Mouse (Mus musculus) forebrain, embryonic 15.5 days (tissue): ENCODE results near the gene Cobl. TPM values are rescaled to one million over a fixed set of nuclear protein-coding genes. Genes with fewer than 3 reads are reported as not detected.

Experiments used
- ATAC-seq: fragments of 200-750 bp; cut with Nextera tagmentation; replicated peaks from 2 replicates; pipeline ENCODE4 v1.8.0; 2017; ENCODE audit warnings: mild to moderate bottlenecking, moderate TSS enrichment, moderate library complexity
- H3K27ac ChIP-seq: fragments of 300-500 bp; sonication (generic); replicated peaks from 2 replicates; pipeline ENCODE4 v1.5.1; 2015; ENCODE audit warnings: mild to moderate bottlenecking, inconsistent platforms
- H3K27me3 ChIP-seq: fragments of 300-500 bp; sonication (generic); 2 replicates; pipeline ENCODE4 v1.6.1; 2015; ENCODE audit warnings: inconsistent platforms
- H3K36me3 ChIP-seq: fragments of 300-500 bp; sonication (generic); 2 replicates; pipeline ENCODE4 v1.6.1; 2015; ENCODE audit warnings: mild to moderate bottlenecking, inconsistent platforms
- H3K4me1 ChIP-seq: fragments of 300-500 bp; sonication (generic); 2 replicates; pipeline ENCODE4 v1.6.1; 2015; ENCODE audit warnings: inconsistent platforms
- H3K4me2 ChIP-seq: fragments of 300-500 bp; sonication (generic); replicated peaks from 2 replicates; pipeline ENCODE4 v1.6.1; 2015; ENCODE audit warnings: mild to moderate bottlenecking, inconsistent platforms
- H3K4me3 ChIP-seq: fragments of 300-500 bp; sonication (generic); 2 replicates; pipeline ENCODE4 v1.5.1; 2015; ENCODE audit warnings: mild to moderate bottlenecking, inconsistent platforms
- H3K9ac ChIP-seq: fragments of 300-500 bp; sonication (generic); replicated peaks from 2 replicates; pipeline ENCODE4 v1.6.1; 2015; ENCODE audit warnings: mild to moderate bottlenecking, inconsistent platforms
- H3K9me3 ChIP-seq: fragments of 300-500 bp; sonication (generic); 2 replicates; pipeline ENCODE4 v1.6.1; 2016; ENCODE audit warnings: inconsistent platforms
- WGBS: fragments of 180-500 bp; shearing (Covaris S2); methylation state at CpG from one replicate; pipeline ENCODE4 v1.1.7; 2015; ENCODE audit warnings: mixed read lengths; 5-methylcytosine and 5-hydroxymethylcytosine counted together
- polyA plus RNA-seq: library from polyadenylated mRNA; unstranded; fragments of >200 nt; fragmentation: Nextera tagmentation; extraction: Ambion mirVana; gene quantifications from 2 replicates; pipeline ENCODE4 v1.2.1, GENCODE M21; 2015

Cobl gene
- polyA plus RNA-seq, 1 experiment from 2014 or later: 6.6 TPM

DNA sequence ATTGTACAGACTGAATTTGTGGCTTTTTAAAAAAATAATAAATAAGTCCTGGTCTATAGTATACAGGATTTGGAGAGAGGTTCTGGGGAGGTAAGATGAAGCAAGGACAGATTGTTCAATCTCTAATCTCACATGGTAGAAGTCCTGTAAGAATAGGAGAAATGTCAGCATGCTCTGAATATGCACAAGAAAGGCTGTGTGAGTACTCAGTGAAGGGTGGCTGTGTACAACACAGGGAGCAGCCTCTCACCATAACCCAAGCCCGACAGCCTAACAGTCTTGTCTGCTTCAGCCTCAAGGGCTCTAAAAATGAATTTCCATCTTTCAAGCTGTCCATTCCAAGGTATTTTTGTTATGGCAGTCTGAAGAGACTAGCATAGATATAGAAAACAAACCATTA, 3.1 kb upstream of the Cobl start:
- Histone ChIP-seq H3K36me3 (no peaks in the 10 kb centered on the region), H3K4me3 (no peak overlapping the region), H3K27ac (no peak overlapping the region), H3K27me3 (peaks cover 14% of the 10 kb centered on the region), H3K4me1 (peaks cover 8% of the 10 kb centered on the region; the same call in 1 of the 2 replicates), H3K9me3 (no peaks in the 10 kb centered on the region), H3K4me2 (no peak overlapping the region), H3K9ac (no peak overlapping the region)
- ATAC-seq: no peak
- 80% methylated on average over 1 of the region's 1 CpGs for WGBS

DNA sequence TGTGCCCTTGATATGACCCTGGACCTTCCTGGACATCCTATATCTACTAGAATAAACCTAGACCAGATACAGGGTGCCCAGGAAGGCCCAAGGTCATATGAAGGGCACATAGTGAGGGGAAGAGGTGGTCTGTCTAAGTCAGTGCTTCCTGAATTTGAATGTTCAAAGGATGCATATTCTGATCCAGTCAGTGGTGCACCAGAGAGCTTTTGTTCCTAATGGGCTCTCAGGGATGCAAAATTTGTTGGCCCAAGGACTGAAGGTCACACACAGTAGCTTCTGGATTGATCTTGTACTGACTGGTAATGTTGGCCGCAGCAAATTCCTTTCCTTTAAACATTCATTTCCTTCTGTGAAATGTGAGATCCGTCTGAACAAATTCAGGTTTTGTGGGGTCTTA, 2.5 kb upstream of the Cobl start:
- H3K9ac ChIP-seq: no peak overlapping the region
- H3K27ac ChIP-seq: no peak overlapping the region
- peaks cover 8% of the 10 kb centered on the region; the same call in 1 of the 2 replicates for H3K4me1 ChIP-seq
- no peak overlapping the region for H3K4me2 ChIP-seq
- no peaks in the 10 kb centered on the region for H3K36me3 ChIP-seq
- WGBS: 90% methylated on average over 2 of the region's 2 CpGs
- H3K27me3 ChIP-seq: peaks cover 14% of the 10 kb centered on the region
- H3K4me3 ChIP-seq: no peak overlapping the region
- ATAC-seq: no peak
- no peaks in the 10 kb centered on the region for H3K9me3 ChIP-seq

DNA sequence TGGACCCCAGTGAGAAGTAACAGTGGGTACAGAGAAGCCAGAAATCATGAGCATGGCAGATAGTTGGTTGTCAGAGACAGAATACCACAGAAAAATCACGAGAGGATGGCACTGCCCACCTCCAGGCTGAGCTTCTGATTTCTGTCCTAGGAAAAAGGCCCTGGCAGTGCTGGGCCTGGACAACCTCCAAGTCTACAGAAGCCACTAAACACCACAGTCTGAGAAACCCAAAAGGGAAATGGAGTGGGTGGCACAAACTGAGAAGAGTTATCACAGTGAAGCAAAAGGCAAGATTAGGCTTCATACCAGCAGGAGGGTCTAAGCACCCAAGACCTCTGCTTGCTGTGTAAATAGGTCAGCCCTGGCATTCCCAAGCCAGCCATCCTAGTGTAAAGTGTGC, 1.8 kb upstream of the Cobl start:
- H3K4me1 ChIP-seq: peaks cover 8% of the 10 kb centered on the region; the same call in 1 of the 2 replicates
- 80% methylated on average over 1 of the region's 1 CpGs for WGBS
- no peak overlapping the region for H3K4me3 ChIP-seq
- H3K9ac ChIP-seq: no peak overlapping the region
- no peaks in the 10 kb centered on the region for H3K36me3 ChIP-seq
- ATAC-seq: no peak
- H3K9me3 ChIP-seq: no peaks in the 10 kb centered on the region
- no peak overlapping the region for H3K4me2 ChIP-seq
- H3K27ac ChIP-seq: no peak overlapping the region
- H3K27me3 ChIP-seq: peaks cover 14% of the 10 kb centered on the region

DNA sequence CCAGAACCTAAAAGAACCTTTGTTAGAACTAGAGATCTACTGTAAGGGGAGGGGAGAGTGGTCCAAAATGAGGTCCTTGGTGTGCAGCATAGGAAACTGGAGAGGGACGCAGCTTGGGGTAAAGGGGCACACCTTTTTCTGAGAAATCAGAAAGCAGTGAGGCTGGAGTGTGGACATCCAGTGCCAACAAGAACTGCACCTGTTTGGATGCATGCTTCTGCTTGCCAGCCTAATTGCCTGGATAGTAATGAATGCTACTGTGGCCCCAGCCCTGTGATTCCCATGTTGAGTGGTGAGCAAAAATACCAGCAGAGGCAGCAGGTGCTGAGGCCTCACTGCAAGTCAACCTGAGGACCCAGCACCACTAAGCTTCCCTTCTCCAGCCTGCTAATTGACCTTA, 469 bp upstream of the Cobl start:
- no peaks in the 10 kb centered on the region for H3K36me3 ChIP-seq
- H3K4me3 ChIP-seq: peak overlapping the region; percentile 62
- H3K27me3 ChIP-seq: peaks cover 14% of the 10 kb centered on the region
- peak overlapping the region; percentile 58 for H3K9ac ChIP-seq
- 62% methylated on average over 1 of the region's 1 CpGs for WGBS
- ATAC-seq: no peak; the same call in 1 of the 2 replicates
- H3K27ac ChIP-seq: no peak overlapping the region
- H3K4me2 ChIP-seq: peak overlapping the region; percentile 90
- H3K9me3 ChIP-seq: no peaks in the 10 kb centered on the region
- peaks cover 8% of the 10 kb centered on the region; the same call in 1 of the 2 replicates for H3K4me1 ChIP-seq

GRCm38 (mm10) chr11:12463615-12464170, 1.1 kb downstream of the Cobl start:
- no peak for ATAC-seq
- 69% methylated on average over 13 of the region's 13 CpGs for WGBS
- Histone ChIP-seq H3K27me3 (peaks cover 14% of the 10 kb centered on the region), H3K4me2 (peak overlapping the region; percentile 90), H3K27ac (no peak overlapping the region), H3K9ac (no peak overlapping the region), H3K9me3 (no peaks in the 10 kb centered on the region), H3K4me1 (peaks cover 12% of the 10 kb centered on the region; the same call in 1 of the 2 replicates), H3K4me3 (peak overlapping the region; percentile 62), H3K36me3 (no peaks in the 10 kb centered on the region)

DNA sequence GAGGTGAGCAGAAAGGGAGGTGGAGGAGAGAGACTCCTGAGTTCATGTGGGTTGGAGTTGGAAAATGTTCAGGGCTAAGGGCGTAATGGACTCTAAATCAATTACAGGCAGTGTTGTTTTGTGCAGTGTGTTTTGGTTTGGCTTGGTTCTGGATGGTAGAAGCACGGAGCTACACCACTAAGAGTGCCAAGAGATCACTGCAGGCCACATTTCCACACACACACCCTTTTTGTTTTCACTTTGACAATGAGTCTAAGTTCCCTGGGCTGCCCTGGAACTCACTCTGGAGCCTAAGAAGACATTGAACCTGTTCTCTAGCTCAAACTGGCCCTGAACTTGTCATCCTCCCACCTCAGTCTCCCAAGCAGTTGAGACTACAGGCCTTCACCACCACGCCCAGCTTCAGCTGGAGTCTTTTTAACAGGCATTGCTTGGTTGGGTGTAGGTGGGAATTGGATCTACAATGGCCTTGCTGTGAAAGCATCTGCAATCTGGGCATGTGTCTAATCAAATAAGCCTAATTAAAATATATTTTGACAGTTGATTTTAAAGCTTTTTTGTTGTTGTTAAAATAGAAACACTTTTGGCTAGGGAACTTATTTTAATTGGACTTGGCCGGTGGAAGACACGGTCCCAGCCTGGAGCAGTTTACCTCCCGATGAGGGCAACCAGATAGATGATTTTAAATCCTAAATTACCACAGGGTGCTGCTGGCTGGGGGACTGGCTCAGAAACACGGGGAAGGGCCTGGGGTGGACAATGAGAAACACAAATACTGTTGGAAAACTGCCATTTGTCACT, 4.8 kb downstream of the Cobl start:
- Histone ChIP-seq H3K4me2 (no peak overlapping the region), H3K36me3 (no peaks in the 10 kb centered on the region), H3K9me3 (no peaks in the 10 kb centered on the region), H3K27ac (no peak overlapping the region), H3K27me3 (peaks cover 14% of the 10 kb centered on the region; the same call in 1 of the 2 replicates), H3K4me1 (peaks cover 11% of the 10 kb centered on the region; the same call in 1 of the 2 replicates), H3K9ac (no peak overlapping the region), H3K4me3 (no peak overlapping the region)
- ATAC-seq: peak; percentile 64
- 30% methylated on average over 7 of the region's 7 CpGs for WGBS

DNA sequence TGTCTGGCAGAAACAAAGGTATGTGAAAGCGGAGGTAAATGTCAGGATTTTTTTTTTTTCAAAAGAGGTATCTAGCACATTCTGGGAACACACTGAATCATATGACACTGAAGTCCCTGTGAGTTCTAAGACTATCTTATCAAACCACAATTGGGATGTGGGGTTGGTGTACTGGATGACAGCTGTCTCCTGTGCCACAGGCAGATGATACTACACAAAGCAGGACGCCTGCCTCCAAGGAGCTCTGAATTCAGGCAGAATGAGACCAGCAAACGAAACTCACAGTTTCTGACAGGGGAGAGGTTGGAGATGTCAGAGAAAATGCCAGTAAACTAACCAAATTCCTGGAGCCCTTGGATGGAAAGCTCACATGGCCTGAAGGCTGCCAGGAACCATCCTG, 5.9 kb downstream of the Cobl start:
- ATAC-seq: no peak
- Histone ChIP-seq H3K4me2 (no peak overlapping the region), H3K9ac (no peak overlapping the region), H3K27ac (no peak overlapping the region), H3K4me3 (no peak overlapping the region), H3K4me1 (peaks cover 5% of the 10 kb centered on the region; the same call in 1 of the 2 replicates), H3K9me3 (no peaks in the 10 kb centered on the region), H3K36me3 (no peaks in the 10 kb centered on the region), H3K27me3 (peaks cover 14% of the 10 kb centered on the region; the same call in 1 of the 2 replicates)
- WGBS: 70% methylated on average over 3 of the region's 3 CpGs

DNA sequence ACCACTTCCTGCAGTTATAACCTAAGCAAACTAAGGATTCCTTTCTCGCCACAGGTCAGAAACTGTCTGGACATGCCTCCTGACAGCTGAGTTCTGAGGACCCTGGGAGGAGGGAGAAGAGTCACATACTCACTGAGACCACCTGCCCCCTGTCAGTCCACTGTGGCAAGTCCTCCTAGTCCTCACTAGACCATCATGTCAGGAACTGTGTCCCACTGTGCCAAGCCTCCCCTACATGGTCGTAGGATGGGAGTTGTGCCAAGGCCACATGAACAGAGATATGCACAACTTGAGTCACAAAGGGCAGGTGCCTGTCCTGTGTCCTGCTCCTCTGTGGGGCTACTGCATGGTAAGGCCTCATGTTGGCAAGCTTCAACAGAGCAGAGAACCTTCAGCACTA, 6.4 kb downstream of the Cobl start:
- no peak overlapping the region for H3K4me3 ChIP-seq
- no peaks in the 10 kb centered on the region for H3K36me3 ChIP-seq
- no peaks in the 10 kb centered on the region for H3K9me3 ChIP-seq
- no peak for ATAC-seq
- peaks cover 10% of the 10 kb centered on the region; the same call in 1 of the 2 replicates for H3K27me3 ChIP-seq
- WGBS: 74% methylated on average over 2 of the region's 2 CpGs
- no peak overlapping the region for H3K27ac ChIP-seq
- H3K4me2 ChIP-seq: no peak overlapping the region
- no peak overlapping the region for H3K9ac ChIP-seq
- peaks cover 5% of the 10 kb centered on the region; the same call in 1 of the 2 replicates for H3K4me1 ChIP-seq

- Histone ChIP-seq H3K4me1 (no peaks in the 10 kb centered on the region), H3K9ac (no peak overlapping the region), H3K4me2 (no peak overlapping the region), H3K36me3 (no peaks in the 10 kb centered on the region), H3K9me3 (no peaks in the 10 kb centered on the region), H3K27me3 (no peaks in the 10 kb centered on the region), H3K27ac (no peak overlapping the region), H3K4me3 (no peak overlapping the region)
- WGBS: 89% methylated on average over 3 of the region's 3 CpGs
- ATAC-seq: no peak
Observed at GRCm38 (mm10) chr11:12448101-12448500, 16.7 kb downstream of the Cobl start.

GRCm38 (mm10) chr11:12445222-12445621, 19.5 kb downstream of the Cobl start:
- Histone ChIP-seq H3K4me1 (no peaks in the 10 kb centered on the region), H3K4me2 (no peak overlapping the region), H3K36me3 (no peaks in the 10 kb centered on the region), H3K9ac (no peak overlapping the region), H3K27ac (no peak overlapping the region), H3K4me3 (no peak overlapping the region), H3K9me3 (no peaks in the 10 kb centered on the region), H3K27me3 (no peaks in the 10 kb centered on the region)
- 28% methylated on average over 2 of the region's 2 CpGs for WGBS
- no peak for ATAC-seq

DNA sequence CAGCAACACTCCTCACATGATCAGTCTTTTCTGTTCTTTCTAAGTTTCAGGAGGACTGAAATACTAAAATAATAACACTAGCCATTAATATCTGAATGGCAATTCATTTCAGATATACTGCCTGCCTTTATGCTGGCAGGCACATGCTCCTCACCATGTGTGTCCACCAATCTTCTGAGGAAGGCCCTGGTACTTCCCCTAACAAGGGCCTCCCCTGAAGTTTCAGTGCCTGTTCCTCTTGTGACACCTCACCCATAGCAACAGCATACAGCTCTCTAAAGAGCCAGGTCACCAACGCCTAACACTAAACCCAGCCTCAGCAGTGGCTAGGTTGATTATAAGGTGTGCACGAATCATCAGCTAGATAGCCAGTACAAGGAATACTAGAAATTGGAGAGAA, 20.5 kb downstream of the Cobl start:
- no peak overlapping the region for H3K27ac ChIP-seq
- no peak overlapping the region for H3K4me2 ChIP-seq
- H3K9ac ChIP-seq: no peak overlapping the region
- H3K27me3 ChIP-seq: no peaks in the 10 kb centered on the region
- H3K4me3 ChIP-seq: no peak overlapping the region
- H3K4me1 ChIP-seq: no peaks in the 10 kb centered on the region
- WGBS: 84% methylated on average over 2 of the region's 2 CpGs
- ATAC-seq: no peak
- H3K36me3 ChIP-seq: no peaks in the 10 kb centered on the region
- no peaks in the 10 kb centered on the region for H3K9me3 ChIP-seq

DNA sequence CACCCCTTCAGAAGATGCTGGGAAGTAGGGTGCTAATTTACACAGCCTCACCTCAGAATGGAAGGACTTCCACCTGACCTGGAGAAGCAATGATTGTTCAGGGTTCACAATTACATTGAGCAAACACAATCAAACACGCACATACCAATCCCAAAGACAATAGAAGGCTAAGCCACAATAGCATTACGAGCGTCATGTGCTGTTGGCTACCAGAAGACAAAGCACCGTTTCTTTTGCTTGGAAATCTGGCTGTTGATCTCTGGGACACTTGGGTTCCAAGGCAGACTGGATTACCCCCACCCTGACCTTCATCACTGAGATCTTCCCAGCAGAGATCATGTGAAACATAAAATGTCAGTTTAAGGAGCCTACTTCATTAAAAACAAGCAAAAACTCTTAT, 21.1 kb downstream of the Cobl start:
- Histone ChIP-seq H3K4me1 (no peaks in the 10 kb centered on the region), H3K27me3 (no peaks in the 10 kb centered on the region), H3K27ac (no peak overlapping the region), H3K4me3 (no peak overlapping the region), H3K9me3 (no peaks in the 10 kb centered on the region), H3K4me2 (no peak overlapping the region), H3K36me3 (no peaks in the 10 kb centered on the region), H3K9ac (no peak overlapping the region)
- 27% methylated on average over 4 of the region's 4 CpGs for WGBS
- ATAC-seq: no peak
